Mouse (Mus musculus) frontal cortex, postnatal 10 days (tissue): ENCODE results near the gene Abcb11.
"Not testable (repeated sequence)": the region's sequence is repeated elsewhere in the genome, so short reads cannot be mapped to it uniquely, and the experiment has no call there.

Experiments
- DNase-seq, 2 experiments: peaks; one replicate each; pipeline ENCODE4 v3.0.0; 2022; ENCODE audit warnings: low spot score in 2 of 2, mixed read lengths in 1 of 2

Gene Abcb11

DNA sequence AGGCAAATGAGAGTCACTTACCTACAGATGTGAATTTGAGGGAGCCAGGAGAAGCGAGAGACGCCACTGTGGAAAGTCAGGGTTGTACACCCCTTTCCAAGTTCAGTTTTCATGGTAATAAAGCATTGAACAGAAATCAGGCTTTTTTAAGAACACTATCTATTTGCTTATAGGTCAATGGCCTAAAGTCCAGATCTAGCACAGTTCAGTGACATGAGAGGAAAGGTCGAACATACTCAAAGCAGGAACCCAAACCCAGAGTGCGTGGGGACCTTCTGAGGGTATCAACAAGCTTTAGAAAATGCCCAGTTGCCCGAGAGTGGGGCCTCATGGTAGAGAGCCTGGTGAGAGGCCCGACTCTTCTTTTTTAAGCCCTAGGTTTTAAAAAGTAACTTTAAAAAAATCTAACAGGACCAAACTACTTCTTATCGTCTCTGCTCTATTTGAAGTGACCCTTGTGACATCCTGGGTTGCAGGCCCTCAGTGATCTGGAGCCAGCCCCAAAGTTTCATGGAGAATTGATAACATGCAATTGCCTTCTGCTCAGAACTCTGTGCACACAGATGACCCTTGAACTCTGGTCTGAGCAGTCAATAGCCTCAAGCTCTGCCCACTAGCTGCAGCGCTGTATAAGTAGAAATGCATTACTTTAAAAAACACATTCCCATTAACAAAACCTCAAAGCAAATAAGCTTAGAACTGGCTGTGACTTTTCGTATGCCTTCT is at the start of gene Abcb11:
Gene Abcb11 (minus strand): TSS at position 121 of the 726 bp plus-strand sequence.
- DNase-seq, result no peak

GRCm38 (mm10) chr2:69386118-69386871 is 43.9 kb upstream of the Abcb11 start:
- no peak for DNase-seq

DNA sequence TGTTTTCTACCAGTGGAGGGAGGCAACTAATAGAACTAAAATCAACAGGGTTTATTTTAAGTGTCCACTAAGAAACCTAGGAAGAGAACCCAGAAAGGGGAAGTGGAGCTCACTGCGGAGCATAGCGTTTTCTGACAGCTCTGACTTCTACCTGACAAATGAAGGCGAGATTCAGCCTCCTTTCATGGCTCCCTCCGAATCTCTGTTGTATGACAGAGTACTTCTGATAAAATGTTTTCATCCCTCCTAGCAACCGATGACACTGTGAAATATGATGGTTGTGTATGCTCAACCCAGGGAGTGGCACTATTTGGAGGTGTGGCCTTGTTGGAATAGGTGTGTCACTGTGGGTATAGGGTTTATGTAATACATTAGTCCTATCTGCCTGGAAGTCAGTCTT is 40.4 kb upstream of the Abcb11 start:
- DNase-seq, result no peak

GRCm38 (mm10) chr2:69381740-69382139 is 39.3 kb upstream of the Abcb11 start:
- no peak for DNase-seq

DNA sequence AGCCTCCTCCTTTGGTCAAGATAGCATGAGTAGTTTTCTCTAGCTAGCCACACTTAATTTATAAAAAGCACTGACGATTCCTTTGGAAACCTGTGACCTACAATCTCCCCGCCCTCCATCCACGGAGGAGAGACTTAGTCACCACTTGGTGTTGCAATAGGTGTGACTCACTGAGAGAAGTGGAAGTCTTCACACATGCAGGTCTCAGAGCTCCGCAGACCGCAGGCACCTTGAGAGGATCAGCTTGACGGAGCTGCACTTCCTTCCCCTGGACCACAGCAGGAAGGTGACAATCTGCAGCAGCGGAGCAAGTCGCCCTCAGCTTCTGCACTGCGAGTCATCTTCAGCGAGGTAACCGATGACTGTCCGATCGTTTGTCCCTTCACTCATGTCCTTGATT is 37.9 kb upstream of the Abcb11 start, which contains the start of gene Dhrs9:
Gene Dhrs9 (plus strand): TSS at position 165 of the 400 bp plus-strand sequence.
- DNase-seq, result no peak

DNA sequence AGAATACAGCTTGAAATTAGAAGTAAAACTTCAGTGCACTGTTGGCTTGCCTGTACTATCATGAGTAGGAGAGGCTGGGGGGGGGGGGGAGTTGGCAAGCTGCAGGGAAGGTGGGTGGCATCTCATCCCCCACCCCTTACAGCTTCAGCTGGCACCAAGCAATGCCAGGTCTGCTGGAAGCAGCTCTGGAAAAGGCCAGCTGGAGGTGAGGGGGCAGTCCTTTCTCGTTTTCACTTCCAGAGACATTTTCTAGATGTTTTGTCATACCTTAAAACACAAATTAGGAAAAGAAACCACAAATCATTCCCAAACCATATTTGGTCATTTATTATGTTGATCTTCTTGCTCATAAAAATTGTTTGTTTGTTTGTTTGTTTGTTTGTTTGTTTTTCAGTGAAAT is 37.4 kb upstream of the Abcb11 start:
- no peak for DNase-seq

- no peak for DNase-seq
Observed at GRCm38 (mm10) chr2:69376780-69377179, 34.4 kb upstream of the Abcb11 start.

- no peak for DNase-seq
Observed at GRCm38 (mm10) chr2:69365275-69365674, 22.9 kb upstream of the Abcb11 start.

- no peak for DNase-seq
Observed at GRCm38 (mm10) chr2:69364831-69365230, 22.4 kb upstream of the Abcb11 start.

DNA sequence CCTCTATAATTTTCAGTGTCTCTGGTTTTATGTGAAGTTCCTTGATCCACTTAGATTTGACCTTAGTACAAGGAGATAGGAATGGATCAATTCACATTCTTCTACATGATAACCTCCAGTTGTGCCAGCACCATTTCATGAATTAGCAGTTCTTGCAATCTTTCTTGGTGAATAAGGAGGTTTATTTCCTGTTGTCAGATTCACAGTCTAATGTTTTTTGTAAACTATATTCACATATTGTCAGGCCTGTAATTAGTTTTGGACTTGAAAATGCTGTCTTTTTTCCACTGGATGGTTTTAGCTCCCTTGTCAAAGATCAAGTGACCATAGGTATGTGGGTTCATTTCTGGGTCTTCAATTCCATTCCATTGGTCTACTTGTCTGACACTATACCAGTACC is 13.0 kb upstream of the Abcb11 start:
- not testable (repeated sequence) for DNase-seq

DNA sequence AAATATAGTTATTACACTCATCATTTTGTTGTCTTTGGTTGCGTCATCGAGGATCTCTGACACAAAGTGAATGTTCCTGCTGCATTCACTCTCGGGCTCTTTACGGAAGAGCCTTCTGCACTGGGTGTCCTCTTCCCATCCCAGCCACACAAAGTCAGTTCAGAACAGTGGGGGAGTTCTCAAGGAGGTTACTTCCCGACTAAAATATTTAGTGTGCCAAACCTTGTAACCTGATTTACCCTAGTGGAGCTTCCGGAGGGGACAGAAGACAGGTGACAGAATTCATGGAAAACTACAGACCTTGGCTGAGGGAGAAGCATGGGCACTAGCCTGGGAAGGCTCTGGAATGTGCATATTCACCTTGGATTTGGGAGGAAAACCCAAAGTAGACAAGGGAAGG is 910 bp downstream of the Abcb11 start:
- no peak for DNase-seq

DNA sequence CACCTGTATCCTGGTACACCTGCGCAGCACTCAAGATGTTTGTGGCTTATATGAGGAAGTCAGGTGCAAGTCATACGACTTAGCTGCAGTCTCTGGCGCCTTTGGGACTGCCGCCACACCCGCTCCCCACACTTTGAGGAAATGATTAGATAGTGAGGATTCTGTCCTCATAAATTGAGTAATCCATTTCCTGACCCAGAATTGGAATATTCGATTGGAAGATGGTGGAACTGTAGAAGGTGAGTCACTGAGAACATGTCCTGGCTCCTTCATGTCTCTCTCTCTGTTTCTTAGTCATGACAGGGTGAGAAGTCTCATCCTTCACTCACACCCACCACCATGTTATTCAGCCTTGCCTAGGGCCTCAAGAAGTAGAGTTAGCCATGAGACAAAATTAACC is 10.9 kb downstream of the Abcb11 start:
- DNase-seq, result not testable (repeated sequence)

GRCm38 (mm10) chr2:69328509-69329163 is 13.8 kb downstream of the Abcb11 start:
- DNase-seq, result no peak

GRCm38 (mm10) chr2:69324881-69325660 is 17.3 kb downstream of the Abcb11 start:
- no peak for DNase-seq

- no peak for DNase-seq
Observed at GRCm38 (mm10) chr2:69323018-69323417, 19.4 kb downstream of the Abcb11 start.

DNA sequence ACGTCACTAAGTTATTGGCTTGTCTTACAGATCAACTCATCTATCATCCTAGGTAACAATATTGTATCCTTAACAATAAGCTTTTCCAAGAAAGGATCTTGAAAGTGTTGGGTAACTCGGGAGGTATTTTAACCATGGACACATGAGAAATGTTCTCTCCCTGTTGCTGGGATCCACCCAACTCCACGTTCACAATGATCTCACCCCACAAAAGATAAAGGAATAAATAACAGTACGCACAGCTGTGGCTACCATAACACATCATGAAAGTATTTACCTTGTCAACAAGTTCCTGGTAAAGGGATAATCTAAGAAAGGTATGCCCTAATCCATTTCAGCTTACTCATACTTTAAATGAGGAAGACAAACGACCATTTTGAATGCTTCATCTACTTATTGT is 21.0 kb downstream of the Abcb11 start:
- no peak for DNase-seq

DNA sequence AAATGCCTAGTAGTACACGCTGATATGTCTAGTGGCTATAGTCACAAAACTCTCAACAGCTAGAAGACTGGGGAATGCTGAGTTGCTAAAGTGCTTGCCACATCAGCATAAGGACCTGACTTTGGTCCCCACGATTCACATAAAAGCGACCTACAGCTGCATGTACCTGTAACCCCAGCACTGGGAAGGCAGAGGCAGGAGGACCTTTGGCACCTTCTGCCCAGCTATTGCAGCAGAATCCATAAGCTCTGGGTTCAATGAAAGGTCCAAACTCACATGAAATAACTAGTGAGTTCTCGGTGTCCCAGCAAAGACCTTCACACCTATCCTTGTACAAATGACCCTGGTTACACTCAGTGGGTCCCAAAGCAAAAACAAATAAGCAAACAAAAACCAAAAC is 31.1 kb downstream of the Abcb11 start:
- DNase-seq, result no peak

- no peak for DNase-seq
Observed at GRCm38 (mm10) chr2:69308136-69308535, 34.3 kb downstream of the Abcb11 start.

DNA sequence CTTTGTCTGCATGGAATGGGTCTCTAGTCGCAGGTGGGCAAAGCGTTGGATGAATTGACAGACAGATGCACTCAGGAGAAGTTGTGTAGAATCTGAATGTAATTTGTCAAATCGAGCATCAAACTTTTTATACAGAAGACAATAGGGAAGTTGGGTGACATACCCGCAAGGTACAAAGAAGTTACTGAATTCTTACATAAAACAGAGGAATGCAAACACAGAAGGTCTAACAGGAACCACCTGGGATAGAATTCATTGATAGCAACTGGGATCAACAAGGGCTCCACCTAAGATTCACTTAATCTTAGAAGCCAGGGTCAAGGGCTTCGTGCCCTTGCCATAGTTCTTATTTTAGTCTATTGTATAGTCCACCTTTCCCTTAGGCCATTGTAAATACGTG is 41.8 kb downstream of the Abcb11 start:
- DNase-seq, result not testable (repeated sequence)

DNA sequence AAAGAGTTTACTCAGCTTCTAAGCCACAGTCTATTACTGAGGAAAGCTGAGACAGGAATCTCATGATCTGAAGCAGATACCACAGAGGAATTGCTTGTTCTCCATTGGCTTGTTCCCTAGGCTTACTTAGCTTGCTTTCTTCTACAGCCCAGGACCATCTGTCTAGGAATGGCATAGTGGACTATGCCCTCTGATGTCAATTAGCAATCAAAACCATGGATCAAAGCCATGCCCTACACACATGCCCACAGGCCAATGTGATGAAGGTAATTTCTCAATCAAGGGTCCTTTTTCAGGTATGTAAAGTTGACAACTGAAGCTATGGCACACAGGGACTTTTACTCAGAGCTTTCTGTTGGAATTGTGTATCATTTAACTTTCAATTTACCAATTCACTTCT is 47.9 kb downstream of the Abcb11 start:
- no peak for DNase-seq

- no peak for DNase-seq
Observed at GRCm38 (mm10) chr2:69288989-69289388, 53.4 kb downstream of the Abcb11 start.

- DNase-seq, result no peak
Observed at GRCm38 (mm10) chr2:69275875-69276274, 66.5 kb downstream of the Abcb11 start.
